Mouse (Mus musculus): ENCODE measurements around the gene Tns1.

Gene Tns1

GRCm38 (mm10) chr1:74121821-74122576 lies 2.2 kb downstream of the Tns1 start:
- DNase-seq = no peak

GRCm38 (mm10) chr1:74121138-74121537 lies 3.1 kb downstream of the Tns1 start:
- no peak for DNase-seq

- DNase-seq = no peak
Measured at GRCm38 (mm10) chr1:74119115-74119514, 5.1 kb downstream of the Tns1 start.

- DNase-seq = no peak
Measured at GRCm38 (mm10) chr1:74117876-74118275, 6.4 kb downstream of the Tns1 start.

- no peak for DNase-seq
Measured at GRCm38 (mm10) chr1:74113071-74113470, 11.2 kb downstream of the Tns1 start.

GRCm38 (mm10) chr1:74111696-74112030 lies 12.6 kb downstream of the Tns1 start:
- DNase-seq = no peak

- no peak for DNase-seq
Measured at GRCm38 (mm10) chr1:74110932-74111695, 13.1 kb downstream of the Tns1 start.

- DNase-seq = no peak
Measured at GRCm38 (mm10) chr1:74109670-74110069, 14.6 kb downstream of the Tns1 start.

- DNase-seq = no peak
Measured at GRCm38 (mm10) chr1:74107931-74108618, 16.2 kb downstream of the Tns1 start.

GRCm38 (mm10) chr1:74106214-74106613 lies 18.0 kb downstream of the Tns1 start:
- no peak for DNase-seq

- no peak for DNase-seq
Measured at GRCm38 (mm10) chr1:74105660-74106059, 18.6 kb downstream of the Tns1 start.

- DNase-seq = no peak
Measured at GRCm38 (mm10) chr1:74103654-74104353, 20.4 kb downstream of the Tns1 start.

GRCm38 (mm10) chr1:74099001-74099435 lies 25.2 kb downstream of the Tns1 start:
- peak; percentile 25 for DNase-seq

GRCm38 (mm10) chr1:74098004-74099000 lies 25.9 kb downstream of the Tns1 start:
- DNase-seq = peak; percentile 35

GRCm38 (mm10) chr1:74095728-74096127 lies 28.5 kb downstream of the Tns1 start:
- no peak for DNase-seq

GRCm38 (mm10) chr1:74095296-74095695 lies 29.0 kb downstream of the Tns1 start:
- no peak for DNase-seq

- no peak for DNase-seq
Measured at GRCm38 (mm10) chr1:74094497-74095270, 29.6 kb downstream of the Tns1 start.

- DNase-seq = no peak
Measured at GRCm38 (mm10) chr1:74093447-74093846, 30.8 kb downstream of the Tns1 start.

- no peak for DNase-seq
Measured at GRCm38 (mm10) chr1:74092242-74092641, 32.0 kb downstream of the Tns1 start.

- DNase-seq = no peak
Measured at GRCm38 (mm10) chr1:74091611-74092224, 32.5 kb downstream of the Tns1 start.

All from liver (tissue).